Mouse (Mus musculus) kidney, postnatal 0 days (tissue): ENCODE results near the gene Gse1. TPM values are rescaled to one million over a fixed set of nuclear protein-coding genes. Genes with fewer than 3 reads are reported as not detected.
A peak's percentile ranks its signal among the peaks of the same experiment; 100 is the strongest.

Source experiments
- ATAC-seq: fragments of 200-750 bp; cut with Nextera tagmentation; replicated peaks from 2 replicates; pipeline ENCODE4 v1.8.0; 2017; ENCODE audit warnings: low read depth, moderate number of reproducible peaks, moderate TSS enrichment, moderate library complexity; ENCODE audit not compliant: low FRiP score
- DNase-seq: peaks from one replicate; pipeline ENCODE4 v3.0.0-alpha.2; 2016; ENCODE audit warnings: low spot score
- H3K27ac ChIP-seq: fragments of 300-500 bp; sonication (generic); 2 replicates; pipeline ENCODE4 v1.5.1; 2014; ENCODE audit warnings: mild to moderate bottlenecking
- H3K27me3 ChIP-seq: fragments of 300-500 bp; sonication (generic); 2 replicates; pipeline ENCODE4 v1.6.1; 2014; ENCODE audit warnings: low read length, mixed read lengths; ENCODE audit not compliant: insufficient read depth
- H3K36me3 ChIP-seq: fragments of 300-500 bp; sonication (generic); 2 replicates; pipeline ENCODE4 v1.6.1; 2014; ENCODE audit warnings: low read length, mixed read lengths; ENCODE audit not compliant: insufficient read depth
- H3K4me1 ChIP-seq: fragments of 300-500 bp; sonication (generic); replicated peaks from 2 replicates; pipeline ENCODE4 v1.6.1; 2014; ENCODE audit warnings: antibody characterized with exemption, low read length, mixed read lengths; ENCODE audit not compliant: insufficient read depth
- H3K4me2 ChIP-seq: fragments of 300-500 bp; sonication (generic); 2 replicates; pipeline ENCODE4 v1.6.1; 2014; ENCODE audit warnings: mild to moderate bottlenecking, low read length, moderate library complexity, mixed read lengths
- H3K4me3 ChIP-seq: fragments of 300-500 bp; sonication (generic); replicated peaks from 2 replicates; pipeline ENCODE4 v1.5.1; 2014; ENCODE audit warnings: low read depth, low read length
- H3K9ac ChIP-seq: fragments of 300-500 bp; sonication (generic); 2 replicates; pipeline ENCODE4 v1.6.1; 2014; ENCODE audit warnings: low read depth, low read length
- H3K9me3 ChIP-seq: fragments of 300-500 bp; sonication (generic); replicated peaks from 2 replicates; pipeline ENCODE4 v1.6.1; 2016; ENCODE audit warnings: low read length, inconsistent platforms, mixed read lengths
- CTCF ChIP-seq: IDR thresholded peaks from 2 replicates; pipeline ENCODE4 v1.5.1; 2016; ENCODE audit warnings: antibody characterized with exemption, low read depth, mild to moderate bottlenecking, moderate library complexity
- WGBS: fragments of 180-500 bp; shearing (Covaris S2); extraction: QIAGEN DNeasy Blood & Tissue Kit; methylation state at CpG from one replicate; pipeline ENCODE4 v1.1.7; 2014; 5-methylcytosine and 5-hydroxymethylcytosine counted together
- polyA plus RNA-seq: library from polyadenylated mRNA; unstranded; fragments of >200 nt; fragmentation: Nextera tagmentation; extraction: Ambion mirVana; gene quantifications from 2 replicates; pipeline ENCODE4 v1.2.1, GENCODE M21; 2015

The Gse1 gene
- polyA plus RNA-seq, 1 experiment from 2014 or later, result 8.4 TPM

DNA sequence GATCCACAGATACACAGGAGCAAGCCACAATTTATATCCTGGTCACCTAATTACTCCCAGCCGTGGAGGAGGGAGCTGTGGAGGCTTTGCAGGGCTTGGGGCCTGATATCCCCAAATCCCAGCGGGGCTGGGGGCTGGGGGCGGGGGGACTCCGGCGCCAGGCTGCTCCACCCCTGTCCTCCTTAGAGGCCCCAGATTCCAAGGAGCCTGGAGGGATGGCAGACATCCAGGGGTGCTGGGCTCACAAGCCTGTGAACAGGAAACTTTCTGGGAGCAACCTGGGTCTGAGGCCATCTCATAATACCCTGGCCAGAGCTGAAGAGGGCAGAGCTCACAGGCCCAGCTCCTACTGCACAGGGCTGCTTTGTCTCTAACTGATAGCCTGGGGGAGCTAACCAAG is 54.2 kb downstream of the Gse1 start:
- peaks cover 33% of the 10 kb centered on the region for H3K4me1 ChIP-seq
- no peak overlapping the region for H3K9ac ChIP-seq
- no peak overlapping the region for H3K4me2 ChIP-seq
- DNase-seq (no peak), ATAC-seq (no peak)
- no peak for TF ChIP-seq CTCF
- H3K9me3 ChIP-seq, result no peaks in the 10 kb centered on the region
- 0 out of 2 replicates have a peak overlapping the region, but pooled peaks have one; percentile 19 for H3K27ac ChIP-seq
- H3K4me3 ChIP-seq, result no peak overlapping the region
- no peaks in the 10 kb centered on the region for H3K36me3 ChIP-seq
- no peaks in the 10 kb centered on the region for H3K27me3 ChIP-seq
- WGBS, result 27% methylated on average over 5 of the region's 5 CpGs

DNA sequence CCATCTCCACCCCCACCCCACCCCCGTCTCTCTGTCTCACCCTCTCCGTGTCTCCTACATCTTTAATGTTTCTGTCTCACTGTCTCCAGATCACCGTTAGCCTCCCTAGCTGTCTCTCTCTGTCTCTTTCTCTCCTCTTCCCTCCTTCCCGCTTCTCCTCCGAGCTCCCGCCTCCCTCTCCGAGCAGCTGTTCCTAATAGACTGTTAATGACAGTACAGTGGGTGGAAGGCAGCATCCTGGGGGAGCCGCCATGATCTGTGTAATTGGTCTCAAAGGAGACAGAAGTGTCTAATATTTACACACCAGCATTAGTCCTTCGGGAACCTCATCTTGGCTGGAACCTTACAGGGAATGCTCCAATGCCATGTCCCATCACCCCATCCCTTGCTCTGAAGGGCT is 56.0 kb downstream of the Gse1 start:
- Histone ChIP-seq H3K4me2 (no peak overlapping the region), H3K4me3 (no peak overlapping the region), H3K27ac (no peak overlapping the region), H3K27me3 (no peaks in the 10 kb centered on the region), H3K4me1 (peaks cover 22% of the 10 kb centered on the region), H3K9me3 (no peaks in the 10 kb centered on the region), H3K36me3 (no peaks in the 10 kb centered on the region), H3K9ac (no peak overlapping the region)
- no peak for TF ChIP-seq CTCF
- peak; percentile 68 for DNase-seq
- WGBS, result 36% methylated on average over 9 of the region's 9 CpGs
- ATAC-seq, result no peak

- 25% methylated on average over 3 of the region's 3 CpGs for WGBS
- TF ChIP-seq CTCF, result no peak
- H3K4me1 ChIP-seq, result peaks cover 29% of the 10 kb centered on the region
- peak overlapping the region; percentile 42; the same call in 1 of the 2 replicates for H3K27ac ChIP-seq
- H3K9me3 ChIP-seq, result no peaks in the 10 kb centered on the region
- H3K27me3 ChIP-seq, result no peaks in the 10 kb centered on the region
- peak; percentile 60 for DNase-seq
- ATAC-seq, result peak; percentile 53
- no peak overlapping the region for H3K4me3 ChIP-seq
- no peak overlapping the region for H3K4me2 ChIP-seq
- H3K9ac ChIP-seq, result no peak overlapping the region
- H3K36me3 ChIP-seq, result no peaks in the 10 kb centered on the region
Measured at GRCm38 (mm10) chr8:120285033-120285432, 56.8 kb downstream of the Gse1 start.

GRCm38 (mm10) chr8:120285878-120286277 is 57.6 kb downstream of the Gse1 start:
- H3K27me3 ChIP-seq, result no peaks in the 10 kb centered on the region
- H3K36me3 ChIP-seq, result no peaks in the 10 kb centered on the region
- no peak overlapping the region for H3K4me3 ChIP-seq
- DNase-seq (no peak), ATAC-seq (no peak)
- no peak overlapping the region for H3K9ac ChIP-seq
- 73% methylated on average over 9 of the region's 9 CpGs for WGBS
- H3K9me3 ChIP-seq, result no peaks in the 10 kb centered on the region
- TF ChIP-seq CTCF, result no peak
- H3K27ac ChIP-seq, result 0 out of 2 replicates have a peak overlapping the region, but pooled peaks have one; percentile 42
- H3K4me1 ChIP-seq, result peaks cover 29% of the 10 kb centered on the region
- no peak overlapping the region for H3K4me2 ChIP-seq

- Histone ChIP-seq H3K9me3 (no peaks in the 10 kb centered on the region), H3K4me3 (no peak overlapping the region), H3K4me1 (peaks cover 26% of the 10 kb centered on the region), H3K27me3 (no peaks in the 10 kb centered on the region), H3K27ac (no peak overlapping the region), H3K36me3 (no peaks in the 10 kb centered on the region), H3K9ac (no peak overlapping the region), H3K4me2 (no peak overlapping the region)
- ATAC-seq (peak; percentile 37; the same call in 1 of the 2 replicates), DNase-seq (peak; percentile 81)
- WGBS, result 52% methylated on average over 21 of the region's 21 CpGs
- peak; percentile 81 for TF ChIP-seq CTCF
Measured at GRCm38 (mm10) chr8:120288122-120288908, 60.1 kb downstream of the Gse1 start.

DNA sequence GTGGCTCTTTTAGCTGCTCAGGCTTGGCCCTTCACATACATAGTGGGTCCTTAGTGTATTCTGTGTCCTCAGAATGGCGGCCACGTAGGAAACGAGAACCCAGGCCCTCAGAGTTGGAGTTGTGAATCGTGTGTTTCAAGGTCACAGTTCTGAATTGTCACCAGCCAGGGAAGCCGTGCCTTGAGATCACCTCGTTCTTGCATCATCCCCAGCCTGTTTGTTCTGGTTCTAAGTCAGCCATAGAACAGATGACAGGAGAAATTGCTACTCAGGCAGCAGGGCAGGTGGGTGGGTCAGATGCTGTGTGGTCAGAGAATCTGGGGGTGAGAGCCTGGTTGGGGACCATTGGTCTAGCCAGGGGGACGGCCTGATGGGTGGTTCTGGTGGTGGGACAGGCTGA is 60.9 kb downstream of the Gse1 start:
- ATAC-seq (no peak), DNase-seq (no peak)
- no peaks in the 10 kb centered on the region for H3K27me3 ChIP-seq
- TF ChIP-seq CTCF, result no peak
- H3K4me2 ChIP-seq, result no peak overlapping the region
- 87% methylated on average over 7 of the region's 7 CpGs for WGBS
- H3K36me3 ChIP-seq, result no peaks in the 10 kb centered on the region
- H3K27ac ChIP-seq, result no peak overlapping the region
- H3K4me1 ChIP-seq, result peaks cover 20% of the 10 kb centered on the region
- no peak overlapping the region for H3K9ac ChIP-seq
- H3K9me3 ChIP-seq, result no peaks in the 10 kb centered on the region
- no peak overlapping the region for H3K4me3 ChIP-seq
